ENCODE assay signal across 8 mouse cellular contexts in genomic region chr7:44521710-44522109, GRCm38 (mm10). TPM values are rescaled to one million over a fixed set of nuclear protein-coding genes. Genes with fewer than 3 reads are reported as not detected.
DNase-seq lines count a peak whose midpoint lies in the region; ATAC-seq lines count a peak whose summit lies in the region.

No protein-coding gene starts in this region.

- 0 out of 2 replicates have a peak overlapping the region, but pooled peaks have one; percentile 11 for H3K4me3 ChIP-seq in forebrain, embryonic 16.5 days (replicated peaks; ENCODE audit: low read length)
- no peak overlapping the region for H3K4me3 ChIP-seq in liver, embryonic 11.5 days (ENCODE audit: low read depth, low read length)

- peak; percentile 71 for ATAC-seq in forebrain, embryonic 16.5 days
- ATAC-seq in liver, embryonic 11.5 days (replicated peaks; ENCODE audit: low FRiP score), result peak; percentile 60
- ATAC-seq in monocyte, adult 5-6 weeks (replicated peaks; ENCODE audit: insufficient number of reproducible peaks, low FRiP score, low TSS enrichment, poor library complexity, severe bottlenecking), result 0 out of 2 replicates have a peak, but pooled peaks have one; percentile 23

- no peaks in the 10 kb centered on the region for H3K9me3 ChIP-seq in forebrain, embryonic 16.5 days (ENCODE audit: control insufficient read depth, low read length)
- H3K9me3 ChIP-seq in liver, embryonic 11.5 days (ENCODE audit: control insufficient read depth, low read length), result no peaks in the 10 kb centered on the region

- peak; percentile 38 to 48 for DNase-seq in left cerebral cortex, postnatal 14 days (ENCODE audit: low spot score in 2 of 2)
- no peak for DNase-seq in left cerebral cortex, adult 11 months (ENCODE audit: low spot score)
- DNase-seq in cerebellum, adult 18-20 months, result peak; percentile 73 to 84
- peak; percentile 60 for DNase-seq in induced T-regulatory cell, adult 2 months (ENCODE audit: low read depth)
- peak; percentile 50 for DNase-seq in liver, embryonic 11.5 days (ENCODE audit: low spot score)
- peak; percentile 88 for DNase-seq in thymus, postnatal 14 days

- no peaks in the 10 kb centered on the region for H3K36me3 ChIP-seq in forebrain, embryonic 16.5 days (ENCODE audit: control insufficient read depth, insufficient read depth)
- no peaks in the 10 kb centered on the region for H3K36me3 ChIP-seq in liver, embryonic 11.5 days (ENCODE audit: control insufficient read depth, insufficient read depth, low read length)

- intact Hi-C loops in left cerebral cortex, postnatal 14 days (cut with DNase I), result loop anchor here (5.0 kb wide), 2 partner anchors 36 to 131 kb away; no protein-coding TSS in a partner anchor

- WGBS in forebrain, embryonic 16.5 days, result 3% methylated on average over 20 of the region's 20 CpGs
- 1% methylated on average over 20 of the region's 20 CpGs for WGBS in liver, embryonic 11.5 days

- H3K4me2 ChIP-seq in forebrain, embryonic 16.5 days (ENCODE audit: low read length), result peak overlapping the region; percentile 36
- H3K4me2 ChIP-seq in liver, embryonic 11.5 days, result no peak overlapping the region

- H3K9ac ChIP-seq in forebrain, embryonic 16.5 days (replicated peaks; ENCODE audit: low read depth, low read length), result 0 out of 2 replicates have a peak overlapping the region, but pooled peaks have one; percentile 35
- H3K9ac ChIP-seq in liver, embryonic 11.5 days (ENCODE audit: low read depth, low read length), result no peak overlapping the region

- H3K27ac ChIP-seq in forebrain, embryonic 16.5 days (ENCODE audit: low read length), result no peak overlapping the region
- H3K27ac ChIP-seq in liver, embryonic 11.5 days (ENCODE audit: low read depth, low read length), result no peak overlapping the region

- peaks cover 14% of the 10 kb centered on the region; the same call in 1 of the 2 replicates for H3K27me3 ChIP-seq in forebrain, embryonic 16.5 days (replicated peaks; ENCODE audit: control insufficient read depth, insufficient read depth, low read length)
- peaks cover 55% of the 10 kb centered on the region for H3K27me3 ChIP-seq in liver, embryonic 11.5 days (replicated peaks; ENCODE audit: control insufficient read depth, insufficient read depth, low read length)

- peaks cover 9% of the 10 kb centered on the region for H3K4me1 ChIP-seq in forebrain, embryonic 16.5 days (replicated peaks; ENCODE audit: control insufficient read depth, insufficient read depth, low read length)
- no peaks in the 10 kb centered on the region for H3K4me1 ChIP-seq in liver, embryonic 11.5 days (replicated peaks; ENCODE audit: control insufficient read depth, insufficient read depth, low read length)

RNA-seq across cellular contexts. Expression of gene Mybpc2, which starts 2.7 kb away (rescaled TPM):
- under 1 TPM in 1 of 2 experiments, not detected in 1; 0.30 TPM for total RNA-seq in left cerebral cortex, postnatal 14 days (2021)
- 0.05 and 0.12 TPM in 2 replicates for polyA plus RNA-seq in forebrain, embryonic 16.5 days (2015; fragmentation: Nextera tagmentation; extraction: Ambion mirVana)
- not detected in 2 replicates for polyA plus RNA-seq in liver, embryonic 11.5 days (2014; fragmentation: Nextera tagmentation; extraction: Ambion mirVana)
- total RNA-seq in monocyte, adult 5-6 weeks (2017), result 10.7 TPM in 1 of 3 replicates, not detected in the others

RNA-seq across cellular contexts. Expression of gene Spib, which starts 10.2 kb away (rescaled TPM):
- under 1 TPM in 1 of 2 experiments, not detected in 1; 0.15 TPM for total RNA-seq in left cerebral cortex, postnatal 14 days (2021)
- not detected in 2 replicates for polyA plus RNA-seq in forebrain, embryonic 16.5 days (2015; fragmentation: Nextera tagmentation; extraction: Ambion mirVana)
- polyA plus RNA-seq in liver, embryonic 11.5 days (2014; fragmentation: Nextera tagmentation; extraction: Ambion mirVana), result 0.05 TPM in 1 of 2 replicates, not detected in the other
- total RNA-seq in monocyte, adult 5-6 weeks (2017), result 11.0 to 17.1 TPM (median 14.5 TPM) in 3 replicates

RNA-seq across cellular contexts. Expression of gene Fam71e1, which starts 25.3 kb away (rescaled TPM):
- total RNA-seq in left cerebral cortex, postnatal 14 days (2021), result 10 to 100 TPM; 26.5 to 32.5 TPM
- 22.2 and 28.9 TPM in 2 replicates for polyA plus RNA-seq in forebrain, embryonic 16.5 days (2015; fragmentation: Nextera tagmentation; extraction: Ambion mirVana)
- polyA plus RNA-seq in liver, embryonic 11.5 days (2014; fragmentation: Nextera tagmentation; extraction: Ambion mirVana), result 4.7 and 5.9 TPM in 2 replicates
- 2.0 TPM in 1 of 3 replicates, not detected in the others for total RNA-seq in monocyte, adult 5-6 weeks (2017)

RNA-seq across cellular contexts. Expression of gene Emc10, which starts 25.4 kb away (rescaled TPM):
- total RNA-seq in left cerebral cortex, postnatal 14 days (2021), result 100 to 1,000 TPM; 145 to 164 TPM
- 120 and 127 TPM in 2 replicates for polyA plus RNA-seq in forebrain, embryonic 16.5 days (2015; fragmentation: Nextera tagmentation; extraction: Ambion mirVana)
- polyA plus RNA-seq in liver, embryonic 11.5 days (2014; fragmentation: Nextera tagmentation; extraction: Ambion mirVana), result 72.8 and 75.2 TPM in 2 replicates
- 21.7 to 29.0 TPM (median 23.3 TPM) in 3 replicates for total RNA-seq in monocyte, adult 5-6 weeks (2017)

RNA-seq across cellular contexts. Expression of gene Pold1, which starts 26.9 kb away (rescaled TPM):
- total RNA-seq in left cerebral cortex, postnatal 14 days (2021), result 1 to 10 TPM; 4.2 to 7.0 TPM
- 46.1 and 48.0 TPM in 2 replicates for polyA plus RNA-seq in forebrain, embryonic 16.5 days (2015; fragmentation: Nextera tagmentation; extraction: Ambion mirVana)
- 119 and 128 TPM in 2 replicates for polyA plus RNA-seq in liver, embryonic 11.5 days (2014; fragmentation: Nextera tagmentation; extraction: Ambion mirVana)
- total RNA-seq in monocyte, adult 5-6 weeks (2017), result 16.1 to 42.8 TPM (median 23.8 TPM) in 3 replicates

Comparison
In these comparisons a context has a peak if more than half of its experiments do, and no peak if none do; other contexts are left out.
1. RNA of gene Spib, which starts 10.2 kb away (total RNA-seq): 11.0 to 17.1 TPM in monocyte, adult 5-6 weeks; 0.15 TPM in left cerebral cortex, postnatal 14 days; every median in the first group is over 10 times any median in the second.
2. Peak in every context shown above with its lines, with median percentiles within 50 percentile points of each other: ATAC-seq.